Mouse (Mus musculus) embryonic facial prominence, embryonic 15.5 days (tissue): ENCODE results near the gene Slfn5. TPM values are rescaled to one million over a fixed set of nuclear protein-coding genes. Genes with fewer than 3 reads are reported as not detected.

ENCODE experiments used
- ATAC-seq: fragments of 200-750 bp; cut with Nextera tagmentation; 2 replicates; pipeline ENCODE4 v1.8.0; 2017; ENCODE audit warnings: low read depth, moderate TSS enrichment; ENCODE audit not compliant: insufficient number of reproducible peaks, low FRiP score, low TSS enrichment
- H3K27ac ChIP-seq: fragments of 300-500 bp; sonication (generic); replicated peaks from 2 replicates; pipeline ENCODE4 v1.5.1; 2015; ENCODE audit warnings: mild to moderate bottlenecking, inconsistent platforms
- H3K27me3 ChIP-seq: fragments of 300-500 bp; sonication (generic); 2 replicates; pipeline ENCODE4 v1.6.1; 2015; ENCODE audit warnings: inconsistent platforms
- H3K36me3 ChIP-seq: fragments of 300-500 bp; sonication (generic); 2 replicates; pipeline ENCODE4 v1.6.1; 2015; ENCODE audit warnings: mild to moderate bottlenecking, inconsistent platforms
- H3K4me1 ChIP-seq: fragments of 300-500 bp; sonication (generic); 2 replicates; pipeline ENCODE4 v1.6.1; 2015; ENCODE audit warnings: inconsistent platforms
- H3K4me2 ChIP-seq: fragments of 300-500 bp; sonication (generic); replicated peaks from 2 replicates; pipeline ENCODE4 v1.6.1; 2015; ENCODE audit warnings: mild to moderate bottlenecking, inconsistent platforms
- H3K4me3 ChIP-seq: fragments of 300-500 bp; sonication (generic); replicated peaks from 2 replicates; pipeline ENCODE4 v1.5.1; 2015; ENCODE audit warnings: mild to moderate bottlenecking, inconsistent platforms
- H3K9ac ChIP-seq: fragments of 300-500 bp; sonication (generic); 2 replicates; pipeline ENCODE4 v1.6.1; 2015; ENCODE audit warnings: inconsistent platforms
- H3K9me3 ChIP-seq: fragments of 300-500 bp; sonication (generic); replicated peaks from 2 replicates; pipeline ENCODE4 v1.6.1; 2016; ENCODE audit warnings: inconsistent platforms
- WGBS: fragments of 180-500 bp; shearing (Covaris S2); methylation state at CpG from one replicate; pipeline ENCODE4 v1.1.7; 2015; 5-methylcytosine and 5-hydroxymethylcytosine counted together
- polyA plus RNA-seq: library from polyadenylated mRNA; unstranded; fragments of >200 nt; fragmentation: Nextera tagmentation; extraction: Ambion mirVana; gene quantifications from 2 replicates; pipeline ENCODE4 v1.2.1, GENCODE M21; 2015

Slfn5 gene
- 2.6 and 2.7 TPM in 2 replicates for polyA plus RNA-seq

- Histone ChIP-seq H3K4me3 (peak within 1 kb of the TSS; percentile 17; the same call in 1 of the 2 replicates), H3K27me3 (peaks cover 55% of the 10 kb centered on the region)
Measured at GRCm38 (mm10) chr11:82950736-82951481, at the start of gene Slfn5. Gene Slfn5, plus strand, starts transcription at chr11:82951349.

DNA sequence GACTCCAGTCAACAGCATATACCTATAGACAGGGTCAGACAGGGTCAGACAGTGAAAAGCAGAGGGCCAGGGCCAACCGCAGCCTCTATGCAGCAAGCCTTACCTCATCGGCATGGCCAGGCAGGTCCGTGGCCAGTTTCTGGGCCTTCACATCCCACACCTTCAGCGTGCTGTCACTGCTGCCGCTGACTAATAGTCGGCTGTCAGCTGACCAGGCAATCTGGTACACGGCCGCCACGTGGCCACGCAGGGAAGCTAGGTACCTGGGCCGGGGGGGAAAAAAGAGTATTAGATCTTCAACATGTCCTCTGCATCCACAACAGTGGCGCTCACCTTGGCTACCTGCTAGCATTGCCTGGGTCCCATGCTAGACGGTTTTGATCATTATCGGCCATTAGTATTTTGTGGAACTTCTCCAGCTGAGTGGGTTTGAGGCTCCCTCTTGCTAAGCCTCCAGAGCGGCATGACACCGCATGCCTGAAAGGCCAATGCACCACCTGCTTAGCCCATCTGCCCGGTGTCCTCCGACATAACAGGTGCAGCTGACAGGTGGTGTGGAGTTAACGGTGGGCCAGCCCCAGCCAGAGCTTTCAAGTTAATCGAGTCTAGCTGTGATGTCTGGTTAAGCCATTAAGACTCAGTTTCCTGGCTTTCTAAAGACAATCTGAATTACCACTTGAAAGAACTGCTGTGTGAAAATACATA is 49.4 kb upstream of the Slfn5 start:
- 88% methylated on average over 20 of the region's 20 CpGs for WGBS
- peaks cover 69% of the 10 kb centered on the region for H3K36me3 ChIP-seq
- H3K27me3 ChIP-seq: no peaks in the 10 kb centered on the region
- no peak for ATAC-seq
- H3K4me3 ChIP-seq: no peak overlapping the region
- no peak overlapping the region for H3K9ac ChIP-seq
- no peak overlapping the region for H3K27ac ChIP-seq
- H3K4me1 ChIP-seq: no peaks in the 10 kb centered on the region
- no peak overlapping the region for H3K4me2 ChIP-seq
- H3K9me3 ChIP-seq: no peaks in the 10 kb centered on the region

More at GRCm38 (mm10) chr11:82950736-82951481, at the start of gene Slfn5:
- Histone ChIP-seq H3K9me3 (no peaks in the 10 kb centered on the region), H3K36me3 (no peaks in the 10 kb centered on the region), H3K4me1 (0 out of 2 replicates have a peak, but pooled peaks cover 5% of the 10 kb centered on the region), H3K9ac (no peak within 1 kb of the TSS), H3K27ac (no peak within 1 kb of the TSS), H3K4me2 (peak within 1 kb of the TSS; percentile 24; the same call in 1 of the 2 replicates)
- no peak for ATAC-seq
- WGBS: 8% methylated on average over 10 of the region's 10 CpGs

DNA sequence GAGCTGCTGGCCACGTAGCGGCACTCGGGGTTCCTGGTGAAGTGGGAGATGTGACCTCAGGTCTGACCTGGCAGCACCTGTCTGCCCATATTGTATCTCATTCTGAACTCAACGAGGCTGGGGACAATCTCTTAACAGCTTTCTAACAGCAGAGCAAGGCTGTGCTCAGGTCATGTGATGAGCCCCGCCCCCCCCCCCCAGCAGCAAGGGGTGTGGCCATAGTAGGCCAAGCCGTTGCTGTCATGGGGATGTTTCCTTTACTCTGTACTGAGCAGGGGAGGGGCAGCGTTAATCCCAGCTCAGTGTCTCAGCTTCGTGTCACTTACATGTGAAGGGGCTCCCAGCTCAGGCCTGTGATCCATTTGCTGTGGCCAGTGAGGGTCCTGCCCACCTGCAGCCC is 46.2 kb upstream of the Slfn5 start:
- WGBS: 60% methylated on average over 8 of the region's 8 CpGs
- H3K4me1 ChIP-seq: peaks cover 10% of the 10 kb centered on the region
- H3K27ac ChIP-seq: no peak overlapping the region
- ATAC-seq: no peak
- H3K9me3 ChIP-seq: no peaks in the 10 kb centered on the region
- peaks cover 67% of the 10 kb centered on the region for H3K36me3 ChIP-seq
- no peak overlapping the region for H3K4me3 ChIP-seq
- H3K9ac ChIP-seq: no peak overlapping the region
- no peaks in the 10 kb centered on the region for H3K27me3 ChIP-seq
- H3K4me2 ChIP-seq: no peak overlapping the region

DNA sequence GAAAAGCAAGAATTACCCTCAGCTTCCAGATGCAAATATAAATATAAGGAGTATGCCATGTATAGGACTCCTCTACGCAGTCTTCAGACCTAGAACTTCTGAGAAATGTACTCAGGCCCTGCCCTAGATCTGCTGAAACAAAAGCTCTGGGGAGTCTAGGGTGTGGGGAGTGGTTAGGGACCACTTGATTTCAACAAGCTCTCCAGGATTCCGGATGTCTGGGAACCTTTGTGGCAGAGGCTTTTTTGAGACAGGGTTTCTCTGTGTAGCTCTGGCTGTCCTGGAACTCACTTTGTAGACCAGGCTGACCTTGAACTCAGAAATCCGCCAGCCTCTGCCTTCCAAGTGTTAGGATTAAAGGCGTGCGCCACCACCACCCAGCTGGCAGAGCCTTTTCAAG is 45.3 kb upstream of the Slfn5 start:
- H3K4me2 ChIP-seq: no peak overlapping the region
- no peak for ATAC-seq
- H3K9me3 ChIP-seq: no peaks in the 10 kb centered on the region
- H3K36me3 ChIP-seq: peaks cover 59% of the 10 kb centered on the region
- H3K27ac ChIP-seq: no peak overlapping the region
- H3K4me3 ChIP-seq: no peak overlapping the region
- no peak overlapping the region for H3K9ac ChIP-seq
- WGBS: 90% methylated on average over 5 of the region's 5 CpGs
- H3K27me3 ChIP-seq: no peaks in the 10 kb centered on the region
- H3K4me1 ChIP-seq: peaks cover 10% of the 10 kb centered on the region

DNA sequence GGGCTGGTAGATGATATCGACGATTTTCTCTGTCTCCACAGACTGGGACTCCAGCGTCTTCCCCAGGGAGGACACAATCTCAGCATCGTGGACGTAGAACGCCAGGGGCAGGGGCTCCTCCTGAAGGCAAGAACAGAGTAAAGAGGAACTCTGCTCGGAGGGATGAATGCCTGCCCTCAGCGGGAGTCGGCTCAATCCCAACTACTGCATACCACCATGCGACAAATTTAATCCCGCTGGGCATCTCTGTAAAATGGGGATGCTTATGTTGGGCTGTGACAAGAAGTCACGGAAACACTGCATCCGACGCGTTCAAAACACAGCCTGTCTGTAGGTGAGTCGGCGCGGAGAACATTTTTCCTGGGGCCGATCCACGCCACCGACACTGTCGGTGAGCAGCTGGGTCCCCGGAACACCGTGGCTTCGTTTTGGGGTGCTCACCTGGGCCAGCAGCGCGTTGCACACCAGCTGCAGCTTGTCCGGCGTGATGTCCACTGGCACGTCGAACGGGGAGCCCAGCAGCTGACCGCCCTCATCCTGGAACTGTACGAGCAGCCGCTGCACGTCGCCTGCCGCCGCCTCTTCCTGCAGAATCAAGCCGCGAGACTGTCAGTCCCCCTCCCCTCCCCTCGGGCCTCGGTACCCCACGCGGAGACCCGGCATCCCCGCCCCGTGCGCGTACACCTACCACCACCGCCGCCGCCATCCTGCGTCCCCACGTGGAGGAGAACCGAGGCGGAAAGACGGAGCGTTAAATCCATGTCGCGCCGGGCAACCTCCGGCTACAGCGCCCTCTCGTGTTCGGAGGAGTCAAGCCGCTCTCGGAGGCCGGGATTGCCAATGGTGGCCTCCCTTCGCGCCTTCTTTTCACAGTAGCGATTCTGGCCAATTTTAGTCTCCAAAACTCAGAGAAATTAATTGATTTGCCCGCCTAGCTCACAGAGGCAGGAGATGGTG is 43.2 kb upstream of the Slfn5 start, which contains the start of gene Nle1:
Nle1 (minus strand) TSS at position 761 of the 957 bp plus-strand sequence.
- Histone ChIP-seq H3K27ac (no peak within 1 kb of the TSS), H3K9me3 (no peaks in the 10 kb centered on the region), H3K27me3 (no peaks in the 10 kb centered on the region), H3K36me3 (peaks cover 37% of the 10 kb centered on the region), H3K4me1 (peaks cover 10% of the 10 kb centered on the region), H3K4me2 (peak within 1 kb of the TSS; percentile 86), H3K4me3 (peak within 1 kb of the TSS; percentile 82), H3K9ac (peak within 1 kb of the TSS; percentile 62)
- 1% methylated on average over 73 of the region's 73 CpGs for WGBS
- peak; percentile 53; the same call in 1 of the 2 replicates for ATAC-seq

DNA sequence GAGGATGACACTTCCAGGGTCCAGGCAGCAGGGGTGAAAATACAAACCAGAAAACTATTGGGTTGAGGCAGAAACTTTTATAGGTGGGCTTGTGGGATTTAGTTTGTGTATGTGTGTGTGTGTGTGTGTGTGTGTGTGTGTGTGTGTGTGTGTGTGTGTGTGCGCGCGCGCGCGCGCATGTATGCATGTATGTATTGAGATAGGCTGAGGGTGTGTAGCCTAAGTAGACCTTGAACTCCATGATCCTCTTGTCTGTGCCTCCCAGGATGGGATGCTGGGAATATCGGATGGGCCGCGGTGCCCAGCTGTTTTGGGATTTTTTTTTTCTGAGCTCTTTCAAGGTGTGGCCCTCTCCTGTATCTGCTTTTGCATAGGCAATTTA is 42.5 kb upstream of the Slfn5 start:
- Histone ChIP-seq H3K27me3 (no peaks in the 10 kb centered on the region; the same call in 1 of the 2 replicates), H3K9me3 (no peaks in the 10 kb centered on the region), H3K27ac (no peak overlapping the region), H3K4me2 (peak overlapping the region; percentile 86), H3K9ac (no peak overlapping the region; the same call in 1 of the 2 replicates), H3K4me3 (peak overlapping the region; percentile 82), H3K4me1 (peaks cover 10% of the 10 kb centered on the region), H3K36me3 (peaks cover 31% of the 10 kb centered on the region)
- ATAC-seq: no peak
- WGBS: 48% methylated on average over 10 of the region's 10 CpGs

DNA sequence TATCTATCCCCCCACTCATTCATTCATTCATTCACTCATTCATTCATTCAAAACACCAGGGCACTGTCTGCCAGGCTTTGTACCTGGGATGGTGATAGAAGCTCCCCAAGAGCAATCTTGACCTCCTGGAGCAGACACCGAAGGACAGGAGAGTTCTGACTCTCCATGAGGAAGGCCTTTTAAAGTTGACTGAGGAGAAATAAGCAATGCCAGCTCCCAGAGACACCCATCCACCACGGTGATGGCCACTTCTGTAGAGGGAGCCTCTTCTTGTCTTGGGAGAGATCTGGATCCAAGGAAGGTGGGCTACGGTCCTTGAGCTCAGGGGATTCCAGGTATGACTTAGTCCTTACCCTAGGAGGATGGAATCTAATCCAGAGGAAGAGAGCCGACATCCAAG is 40.9 kb upstream of the Slfn5 start, which contains the start of gene Unc45b:
Unc45b (plus strand) TSS at position 301 of the 400 bp plus-strand sequence.
- ATAC-seq: no peak; the same call in 1 of the 2 replicates
- WGBS: 83% methylated on average over 4 of the region's 4 CpGs
- H3K4me2 ChIP-seq: no peak within 1 kb of the TSS
- no peaks in the 10 kb centered on the region for H3K9me3 ChIP-seq
- H3K4me3 ChIP-seq: no peak within 1 kb of the TSS
- H3K27me3 ChIP-seq: no peaks in the 10 kb centered on the region; the same call in 1 of the 2 replicates
- H3K4me1 ChIP-seq: peaks cover 10% of the 10 kb centered on the region
- H3K36me3 ChIP-seq: peaks cover 14% of the 10 kb centered on the region
- no peak within 1 kb of the TSS for H3K9ac ChIP-seq
- H3K27ac ChIP-seq: no peak within 1 kb of the TSS

GRCm38 (mm10) chr11:82910679-82911389 is 40.3 kb upstream of the Slfn5 start:
- no peaks in the 10 kb centered on the region; the same call in 1 of the 2 replicates for H3K27me3 ChIP-seq
- no peak overlapping the region for H3K4me3 ChIP-seq
- no peaks in the 10 kb centered on the region for H3K9me3 ChIP-seq
- H3K27ac ChIP-seq: no peak overlapping the region
- peaks cover 8% of the 10 kb centered on the region for H3K36me3 ChIP-seq
- WGBS: 75% methylated on average over 11 of the region's 11 CpGs
- no peak overlapping the region for H3K9ac ChIP-seq
- 0 out of 2 replicates have a peak, but pooled peaks have one; percentile 56 for ATAC-seq
- H3K4me2 ChIP-seq: no peak overlapping the region
- peaks cover 10% of the 10 kb centered on the region for H3K4me1 ChIP-seq

DNA sequence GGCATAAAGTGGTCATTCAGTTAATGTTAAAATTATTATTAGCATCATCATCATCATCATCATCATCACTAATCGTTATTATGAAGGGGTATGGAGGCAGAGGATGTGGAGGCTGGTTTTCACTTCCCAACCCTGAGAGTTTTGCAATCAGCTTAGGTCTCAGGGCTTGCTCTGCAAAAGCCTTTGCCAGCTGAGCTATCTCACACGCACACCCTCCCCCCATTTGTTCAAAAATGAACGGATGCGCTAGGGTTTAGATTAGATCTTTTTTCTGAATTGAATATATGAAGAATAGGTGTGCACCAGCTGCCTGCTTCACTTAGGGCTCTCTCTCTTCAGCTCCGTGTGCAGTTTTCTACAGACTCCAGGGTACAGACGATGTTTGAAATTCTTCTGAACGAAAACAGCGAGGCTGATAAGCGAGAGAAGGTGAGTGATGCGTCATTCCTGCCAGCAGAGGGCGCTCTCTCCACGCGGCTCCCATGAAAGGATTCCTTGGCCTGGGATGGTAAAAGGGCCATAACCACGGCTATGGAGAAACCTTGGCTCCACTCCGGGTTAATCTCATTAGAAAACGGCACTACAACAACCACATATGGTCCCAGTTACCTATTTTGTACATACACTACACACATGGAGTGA is 36.3 kb upstream of the Slfn5 start:
- no peak overlapping the region for H3K9ac ChIP-seq
- WGBS: 10% methylated on average over 16 of the region's 16 CpGs
- no peaks in the 10 kb centered on the region for H3K36me3 ChIP-seq
- H3K4me3 ChIP-seq: no peak overlapping the region
- ATAC-seq: no peak
- H3K27ac ChIP-seq: no peak overlapping the region
- H3K27me3 ChIP-seq: peaks cover 9% of the 10 kb centered on the region
- peak overlapping the region; percentile 29; the same call in 1 of the 2 replicates for H3K4me2 ChIP-seq
- H3K9me3 ChIP-seq: no peaks in the 10 kb centered on the region
- no peaks in the 10 kb centered on the region for H3K4me1 ChIP-seq

- no peaks in the 10 kb centered on the region for H3K36me3 ChIP-seq
- H3K4me3 ChIP-seq: no peak overlapping the region
- H3K4me2 ChIP-seq: no peak overlapping the region
- WGBS: 42% methylated on average over 10 of the region's 10 CpGs
- no peak overlapping the region for H3K9ac ChIP-seq
- H3K27me3 ChIP-seq: peaks cover 32% of the 10 kb centered on the region
- H3K4me1 ChIP-seq: no peaks in the 10 kb centered on the region
- H3K9me3 ChIP-seq: no peaks in the 10 kb centered on the region
- no peak for ATAC-seq
- H3K27ac ChIP-seq: no peak overlapping the region
Measured at GRCm38 (mm10) chr11:82920768-82921167, 30.4 kb upstream of the Slfn5 start.
